Mouse (Mus musculus): ENCODE measurements at regions not wholly inside any gene's neighbourhood (a gene's known extent, or its start where the extent isn't known, plus 50 kb on each side); places are given as distances from the start of the nearest gene placed in this dataset.

DNA sequence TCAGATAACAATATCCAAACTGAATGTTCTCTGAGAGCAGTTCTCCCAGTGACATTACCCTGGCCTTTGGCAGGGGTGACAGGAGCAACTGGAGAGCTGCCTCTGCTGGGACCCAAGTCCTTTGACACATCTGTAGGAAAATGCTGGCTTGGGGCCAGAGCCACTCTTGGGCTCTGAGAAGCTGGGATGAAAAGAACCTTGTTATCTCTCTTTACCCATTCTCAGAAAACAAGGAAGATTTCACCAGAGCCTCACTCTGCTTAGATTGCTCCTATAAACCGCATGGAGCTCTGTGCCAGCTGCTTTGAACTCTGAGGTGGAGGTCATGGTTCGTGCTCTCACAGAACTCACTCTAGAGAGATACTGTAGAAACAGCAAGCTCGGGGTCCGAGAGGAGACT, 71.7 kb upstream of the Jak1 start:
- 77% methylated on average over 4 of the region's 4 CpGs for WGBS
- no peak overlapping the region for H3K27ac ChIP-seq
- H3K4me2 ChIP-seq: no peak overlapping the region
- H3K9me3 ChIP-seq: no peaks in the 10 kb centered on the region
- no peaks in the 10 kb centered on the region for H3K27me3 ChIP-seq (replicated peaks)
- no peak for ATAC-seq (replicated peaks)
- no peak overlapping the region for H3K4me3 ChIP-seq
- H3K9ac ChIP-seq: no peak overlapping the region
- no peaks in the 10 kb centered on the region for H3K36me3 ChIP-seq (replicated peaks)
- H3K4me1 ChIP-seq: no peaks in the 10 kb centered on the region

GRCm38 (mm10) chr4:101336371-101336770, 71.3 kb upstream of the Jak1 start:
- H3K4me3 ChIP-seq: no peak overlapping the region
- no peaks in the 10 kb centered on the region for H3K36me3 ChIP-seq (replicated peaks)
- H3K9ac ChIP-seq: no peak overlapping the region
- no peaks in the 10 kb centered on the region for H3K9me3 ChIP-seq
- H3K27me3 ChIP-seq (replicated peaks): no peaks in the 10 kb centered on the region
- no peak overlapping the region for H3K4me2 ChIP-seq
- H3K27ac ChIP-seq: no peak overlapping the region
- ATAC-seq (replicated peaks): no peak
- no peaks in the 10 kb centered on the region for H3K4me1 ChIP-seq

DNA sequence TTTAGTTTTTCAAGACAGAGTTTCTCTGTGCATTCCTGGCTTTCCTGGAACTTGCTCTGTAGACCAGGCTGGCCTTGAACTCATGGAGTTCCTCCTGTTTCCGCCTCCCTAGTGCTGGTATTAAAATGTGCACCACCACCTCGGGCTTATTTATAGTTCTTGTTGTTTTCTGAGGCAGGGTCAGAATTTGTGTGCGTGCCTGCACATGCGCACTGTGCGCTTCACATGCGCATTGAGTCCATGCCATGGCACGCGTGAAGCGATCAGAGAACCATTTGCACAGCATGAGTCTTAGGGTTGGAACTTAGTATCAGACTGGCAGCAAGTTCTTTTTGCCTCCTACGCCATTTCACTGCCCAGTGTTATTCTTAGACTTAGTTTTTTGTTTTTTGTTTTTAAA, 68.8 kb upstream of the Jak1 start:
- no peaks in the 10 kb centered on the region for H3K4me1 ChIP-seq
- no peaks in the 10 kb centered on the region for H3K9me3 ChIP-seq
- no peak for ATAC-seq (replicated peaks)
- H3K4me2 ChIP-seq: no peak overlapping the region
- H3K27me3 ChIP-seq (replicated peaks): no peaks in the 10 kb centered on the region
- no peak overlapping the region for H3K27ac ChIP-seq
- H3K9ac ChIP-seq: no peak overlapping the region
- H3K4me3 ChIP-seq: no peak overlapping the region
- no peaks in the 10 kb centered on the region for H3K36me3 ChIP-seq (replicated peaks)
- WGBS: 97% methylated on average over 10 of the region's 10 CpGs

- H3K27me3 ChIP-seq (replicated peaks): no peaks in the 10 kb centered on the region
- no peaks in the 10 kb centered on the region for H3K36me3 ChIP-seq (replicated peaks)
- no peak overlapping the region for H3K4me3 ChIP-seq
- no peaks in the 10 kb centered on the region for H3K4me1 ChIP-seq
- H3K27ac ChIP-seq: no peak overlapping the region
- WGBS: 75% methylated on average over 3 of the region's 3 CpGs
- H3K4me2 ChIP-seq: no peak overlapping the region
- H3K9me3 ChIP-seq: no peaks in the 10 kb centered on the region
- ATAC-seq (replicated peaks): no peak
- no peak overlapping the region for H3K9ac ChIP-seq
Measured at GRCm38 (mm10) chr4:101333036-101333435, 68.0 kb upstream of the Jak1 start.

DNA sequence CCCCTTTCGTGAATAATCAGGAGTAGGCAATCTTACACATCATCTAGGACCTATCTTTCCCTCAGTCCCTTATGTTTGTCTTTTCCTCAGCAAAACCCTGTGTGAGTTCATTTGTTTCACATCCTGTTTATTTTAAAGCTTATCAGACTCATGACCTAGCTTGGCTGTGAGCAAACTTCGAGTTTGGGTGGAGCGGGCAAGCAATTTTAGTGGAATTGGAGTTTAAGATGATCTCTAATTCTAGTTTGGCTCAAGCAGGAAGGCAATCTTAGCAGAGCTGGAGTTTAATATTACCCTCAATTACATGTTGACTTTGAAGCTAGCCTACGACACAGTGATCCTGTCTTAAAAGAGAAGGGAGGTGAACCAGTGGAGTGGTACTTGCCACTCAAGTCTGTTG, 66.1 kb upstream of the Jak1 start:
- Histone ChIP-seq H3K4me1 (no peaks in the 10 kb centered on the region), H3K27ac (no peak overlapping the region), H3K9ac (no peak overlapping the region), H3K27me3 (replicated peaks) (no peaks in the 10 kb centered on the region), H3K4me3 (no peak overlapping the region), H3K4me2 (no peak overlapping the region), H3K36me3 (replicated peaks) (no peaks in the 10 kb centered on the region), H3K9me3 (no peaks in the 10 kb centered on the region)
- WGBS: 86% methylated on average over 4 of the region's 4 CpGs
- ATAC-seq (replicated peaks): no peak

DNA sequence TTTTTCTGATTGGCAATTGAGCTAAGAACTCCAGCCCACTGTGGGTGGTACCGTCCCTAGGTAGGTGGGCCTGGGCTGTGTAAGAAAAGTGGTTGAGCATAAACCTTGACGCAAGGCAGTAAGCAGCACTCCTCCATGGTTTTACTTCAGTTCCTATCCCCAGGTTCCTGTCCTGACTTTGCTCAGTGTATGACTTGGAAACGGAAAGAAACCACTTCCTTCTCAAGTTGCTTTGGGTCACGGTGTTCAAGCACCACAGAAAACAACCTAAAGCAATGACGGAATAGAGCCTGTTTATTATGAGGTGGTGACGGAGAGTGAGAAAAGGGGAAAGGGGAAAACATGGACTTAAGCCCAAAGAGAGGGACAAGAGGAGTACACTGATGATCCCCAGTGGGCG, 64.0 kb upstream of the Jak1 start:
- Histone ChIP-seq H3K27me3 (replicated peaks) (no peaks in the 10 kb centered on the region), H3K9ac (no peak overlapping the region), H3K4me2 (no peak overlapping the region), H3K9me3 (no peaks in the 10 kb centered on the region), H3K27ac (no peak overlapping the region), H3K36me3 (replicated peaks) (no peaks in the 10 kb centered on the region), H3K4me3 (no peak overlapping the region), H3K4me1 (no peaks in the 10 kb centered on the region)
- WGBS: 89% methylated on average over 7 of the region's 7 CpGs
- no peak for ATAC-seq (replicated peaks)

DNA sequence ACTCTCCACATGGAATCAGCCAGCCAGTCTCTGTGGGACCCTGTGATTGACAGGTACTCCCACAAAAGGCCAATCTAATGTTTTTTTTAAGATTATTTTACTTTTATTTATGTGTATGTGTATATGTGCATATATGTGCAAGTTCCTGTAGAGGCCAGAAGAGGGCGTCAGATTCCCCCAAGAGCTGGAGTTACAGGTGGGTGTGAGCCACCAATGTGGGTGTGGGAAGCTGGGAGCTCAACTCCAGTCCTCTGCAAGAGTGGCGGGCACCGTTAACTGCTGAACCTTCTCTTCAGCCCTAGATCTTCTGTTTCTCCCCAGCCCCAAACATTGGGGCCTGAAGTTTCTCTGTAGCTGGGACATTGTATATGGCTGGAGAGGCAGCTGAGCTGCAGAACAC, 61.0 kb upstream of the Jak1 start:
- 74% methylated on average over 3 of the region's 3 CpGs for WGBS
- no peak for ATAC-seq (replicated peaks)
- Histone ChIP-seq H3K27ac (no peak overlapping the region), H3K9ac (no peak overlapping the region), H3K4me3 (no peak overlapping the region), H3K27me3 (replicated peaks) (no peaks in the 10 kb centered on the region), H3K4me2 (no peak overlapping the region), H3K36me3 (replicated peaks) (no peaks in the 10 kb centered on the region), H3K4me1 (no peaks in the 10 kb centered on the region), H3K9me3 (no peaks in the 10 kb centered on the region)

DNA sequence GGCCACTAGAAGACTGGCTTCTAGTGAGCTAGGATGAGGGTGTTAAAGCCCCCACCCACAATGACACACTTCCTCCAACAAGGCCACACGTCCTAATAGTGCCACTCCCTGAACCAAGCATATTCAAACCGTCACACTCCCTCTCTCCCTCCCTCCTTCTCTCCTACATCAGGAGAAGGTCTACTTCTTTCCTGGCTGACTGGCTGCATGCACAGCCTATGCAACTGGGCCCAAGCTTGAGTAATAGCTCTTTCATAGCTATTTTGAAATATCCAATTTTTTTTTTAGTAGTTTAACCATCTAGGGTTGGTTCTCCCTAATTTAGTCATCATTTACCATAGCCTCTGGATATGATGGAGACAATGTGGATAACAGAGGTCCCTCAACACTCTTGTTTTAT, 56.6 kb upstream of the Jak1 start:
- H3K27me3 ChIP-seq (replicated peaks): no peaks in the 10 kb centered on the region
- no peak overlapping the region for H3K27ac ChIP-seq
- no peaks in the 10 kb centered on the region for H3K9me3 ChIP-seq
- no peak overlapping the region for H3K9ac ChIP-seq
- WGBS: 81% methylated on average over 2 of the region's 2 CpGs
- no peaks in the 10 kb centered on the region for H3K4me1 ChIP-seq
- H3K36me3 ChIP-seq (replicated peaks): no peaks in the 10 kb centered on the region
- H3K4me3 ChIP-seq: no peak overlapping the region
- no peak overlapping the region for H3K4me2 ChIP-seq
- no peak for ATAC-seq (replicated peaks)

DNA sequence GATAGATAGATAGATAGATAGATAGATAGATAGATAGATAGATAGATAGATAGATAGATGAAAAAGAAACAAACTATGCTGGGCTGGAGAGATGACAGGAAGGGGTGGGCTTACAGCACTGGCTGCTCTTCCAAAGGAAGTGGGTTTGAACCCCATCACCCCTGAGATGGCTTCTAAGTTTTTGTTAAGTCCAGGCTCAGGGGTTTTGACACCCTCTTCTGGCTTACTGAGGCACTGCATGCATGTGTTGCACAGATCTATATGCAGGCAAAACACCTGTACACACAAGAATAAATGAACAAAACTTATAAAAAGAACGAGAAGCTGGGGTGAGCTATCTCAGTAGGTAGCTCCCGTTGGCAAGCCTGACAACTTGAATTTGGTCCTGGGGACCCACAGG, 55.5 kb upstream of the Jak1 start:
- Histone ChIP-seq H3K4me2 (no peak overlapping the region), H3K4me3 (no peak overlapping the region), H3K27ac (no peak overlapping the region), H3K4me1 (no peaks in the 10 kb centered on the region), H3K27me3 (replicated peaks) (no peaks in the 10 kb centered on the region), H3K9ac (no peak overlapping the region), H3K9me3 (no peaks in the 10 kb centered on the region), H3K36me3 (replicated peaks) (no peaks in the 10 kb centered on the region)
- ATAC-seq (replicated peaks): no peak
- WGBS: 70% methylated on average over 2 of the region's 2 CpGs

GRCm38 (mm10) chr4:101319681-101320220, 54.7 kb upstream of the Jak1 start:
- Histone ChIP-seq H3K27ac (no peak overlapping the region), H3K4me3 (no peak overlapping the region), H3K9me3 (no peaks in the 10 kb centered on the region), H3K4me2 (no peak overlapping the region), H3K36me3 (replicated peaks) (no peaks in the 10 kb centered on the region), H3K27me3 (replicated peaks) (no peaks in the 10 kb centered on the region), H3K9ac (no peak overlapping the region), H3K4me1 (no peaks in the 10 kb centered on the region)
- 89% methylated on average over 4 of the region's 4 CpGs for WGBS
- ATAC-seq (replicated peaks): no peak

GRCm38 (mm10) chr4:101318836-101319235, 53.8 kb upstream of the Jak1 start:
- no peaks in the 10 kb centered on the region for H3K27me3 ChIP-seq (replicated peaks)
- H3K4me3 ChIP-seq: no peak overlapping the region
- H3K4me1 ChIP-seq: no peaks in the 10 kb centered on the region
- ATAC-seq (replicated peaks): no peak
- 85% methylated on average over 1 of the region's 1 CpGs for WGBS
- H3K4me2 ChIP-seq: no peak overlapping the region
- no peak overlapping the region for H3K27ac ChIP-seq
- no peak overlapping the region for H3K9ac ChIP-seq
- no peaks in the 10 kb centered on the region for H3K36me3 ChIP-seq (replicated peaks)
- H3K9me3 ChIP-seq: no peaks in the 10 kb centered on the region

- 82% methylated on average over 6 of the region's 6 CpGs for WGBS
- no peaks in the 10 kb centered on the region for H3K4me1 ChIP-seq
- no peaks in the 10 kb centered on the region for H3K9me3 ChIP-seq
- no peak for ATAC-seq (replicated peaks)
- no peak overlapping the region for H3K4me3 ChIP-seq
- H3K36me3 ChIP-seq (replicated peaks): no peaks in the 10 kb centered on the region
- no peak overlapping the region for H3K27ac ChIP-seq
- no peak overlapping the region for H3K4me2 ChIP-seq
- H3K27me3 ChIP-seq (replicated peaks): no peaks in the 10 kb centered on the region
- H3K9ac ChIP-seq: no peak overlapping the region
Measured at GRCm38 (mm10) chr4:101316061-101316460, 51.0 kb upstream of the Jak1 start.

All from midbrain, embryonic 15.5 days (tissue).